Mouse (Mus musculus): ENCODE measurements at regions not wholly inside any gene's neighbourhood (a gene's known extent, or its start where the extent isn't known, plus 50 kb on each side); places are given as distances from the start of the nearest gene placed in this dataset.

GRCm38 (mm10) chr14:96683943-96684342 lies 165.0 kb upstream of the Klhl1 start:
- Histone ChIP-seq H3K27me3 (ENCODE audit: control insufficient read depth, insufficient read depth, insufficient read length) (no peaks in the 10 kb centered on the region), H3K4me3 (no peak overlapping the region), H3K4me2 (ENCODE audit: low read depth) (peak overlapping the region; percentile 31), H3K79me2 (ENCODE audit: control insufficient read depth, insufficient read depth) (no peaks in the 10 kb centered on the region), H3K36me3 (ENCODE audit: control insufficient read depth, insufficient read depth) (no peaks in the 10 kb centered on the region), H3ac (ENCODE audit: control insufficient read depth, insufficient read length) (no peak overlapping the region)
- peak; percentile 84 for TF ChIP-seq USF1 (IDR thresholded peaks at IDR 0.05; ENCODE audit: low read depth)
- TF ChIP-seq POLR2AphosphoS2 (IDR thresholded peaks at IDR 0.05; ENCODE audit: insufficient read length, low read depth) = no peak

DNA sequence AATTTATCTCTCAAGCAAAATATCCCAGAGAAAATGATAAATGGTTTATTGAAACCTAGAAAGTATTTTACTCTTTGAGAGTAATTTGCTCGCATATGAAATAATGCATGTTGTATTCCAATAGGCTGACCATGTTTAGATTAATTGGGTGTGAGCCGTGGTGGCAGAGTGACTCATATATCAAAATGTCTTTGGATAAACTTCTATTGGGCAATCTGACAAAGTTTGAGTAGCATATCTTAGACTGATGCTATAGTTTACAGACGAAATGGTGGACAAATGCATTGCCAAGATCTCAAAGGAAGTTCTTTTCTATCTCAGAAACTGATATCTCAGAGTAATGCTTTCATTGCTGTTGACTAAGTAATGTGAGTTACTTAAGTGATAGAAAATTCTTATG lies 162.8 kb upstream of the Klhl1 start:
- Histone ChIP-seq H3K36me3 (ENCODE audit: control insufficient read depth, insufficient read depth) (no peaks in the 10 kb centered on the region), H3K27me3 (ENCODE audit: control insufficient read depth, insufficient read depth, insufficient read length) (no peaks in the 10 kb centered on the region), H3ac (ENCODE audit: control insufficient read depth, insufficient read length) (no peak overlapping the region), H3K4me2 (ENCODE audit: low read depth) (no peak overlapping the region), H3K4me3 (no peak overlapping the region), H3K79me2 (ENCODE audit: control insufficient read depth, insufficient read depth) (no peaks in the 10 kb centered on the region)
- TF ChIP-seq REST (IDR thresholded peaks at IDR 0.05; ENCODE audit: insufficient read depth, insufficient read length) = no peak
- no peak for TF ChIP-seq CEBPB (IDR thresholded peaks at IDR 0.05; ENCODE audit: insufficient read depth, poor library complexity, severe bottlenecking)
- no peak for TF ChIP-seq MAX (IDR thresholded peaks at IDR 0.05; ENCODE audit: low read depth)
- TF ChIP-seq USF1 (IDR thresholded peaks at IDR 0.05; ENCODE audit: low read depth) = no peak
- TF ChIP-seq MYOG (IDR thresholded peaks at IDR 0.05; ENCODE audit: control insufficient read depth in 1 of 3, insufficient read depth in 1 of 3, insufficient read length in 2 of 3, low read depth in 2 of 3) = no peak
- TF ChIP-seq MYOD1 (IDR thresholded peaks at IDR 0.05; ENCODE audit: control insufficient read depth in 1 of 3, insufficient read length in 2 of 3, low read depth in 2 of 3) = no peak
- no peak for TF ChIP-seq TCF3 (IDR thresholded peaks at IDR 0.05; ENCODE audit: insufficient read length, low read depth)
- no peak for TF ChIP-seq SRF (IDR thresholded peaks at IDR 0.05; ENCODE audit: control insufficient read depth, insufficient read length, low read depth)
- TF ChIP-seq TCF12 (IDR thresholded peaks at IDR 0.05; ENCODE audit: insufficient read depth, poor library complexity, severe bottlenecking) = no peak
- TF ChIP-seq POLR2A (IDR thresholded peaks at IDR 0.05; ENCODE audit: insufficient read length, low read depth) = no peak
- no peak for TF ChIP-seq POLR2AphosphoS2 (IDR thresholded peaks at IDR 0.05; ENCODE audit: insufficient read length, low read depth)
- no peak for TF ChIP-seq E2F4 (IDR thresholded peaks at IDR 0.05; ENCODE audit: insufficient read depth)

- Histone ChIP-seq H3K4me2 (ENCODE audit: low read depth) (no peak overlapping the region), H3K4me3 (no peak overlapping the region), H3K36me3 (ENCODE audit: control insufficient read depth, insufficient read depth) (no peaks in the 10 kb centered on the region), H3K27me3 (ENCODE audit: control insufficient read depth, insufficient read depth, insufficient read length) (no peaks in the 10 kb centered on the region), H3ac (ENCODE audit: control insufficient read depth, insufficient read length) (no peak overlapping the region), H3K79me2 (ENCODE audit: control insufficient read depth, insufficient read depth) (no peaks in the 10 kb centered on the region)
- no peak for TF ChIP-seq POLR2AphosphoS2 (IDR thresholded peaks at IDR 0.05; ENCODE audit: insufficient read length, low read depth)
- TF ChIP-seq MYOD1 (IDR thresholded peaks at IDR 0.05; ENCODE audit: control insufficient read depth in 1 of 3, insufficient read length in 2 of 3, low read depth in 2 of 3) = no peak
- no peak for TF ChIP-seq TCF12 (IDR thresholded peaks at IDR 0.05; ENCODE audit: insufficient read depth, poor library complexity, severe bottlenecking)
- no peak for TF ChIP-seq E2F4 (IDR thresholded peaks at IDR 0.05; ENCODE audit: insufficient read depth)
- TF ChIP-seq SRF (IDR thresholded peaks at IDR 0.05; ENCODE audit: control insufficient read depth, insufficient read length, low read depth) = no peak
- TF ChIP-seq USF1 (IDR thresholded peaks at IDR 0.05; ENCODE audit: low read depth) = no peak
- TF ChIP-seq MAX (IDR thresholded peaks at IDR 0.05; ENCODE audit: low read depth) = no peak
- no peak for TF ChIP-seq REST (IDR thresholded peaks at IDR 0.05; ENCODE audit: insufficient read depth, insufficient read length)
- TF ChIP-seq MYOG (IDR thresholded peaks at IDR 0.05; ENCODE audit: control insufficient read depth in 1 of 3, insufficient read depth in 1 of 3, insufficient read length in 2 of 3, low read depth in 2 of 3) = no peak
- no peak for TF ChIP-seq POLR2A (IDR thresholded peaks at IDR 0.05; ENCODE audit: insufficient read length, low read depth)
- TF ChIP-seq CEBPB (IDR thresholded peaks at IDR 0.05; ENCODE audit: insufficient read depth, poor library complexity, severe bottlenecking) = no peak
- no peak for TF ChIP-seq TCF3 (IDR thresholded peaks at IDR 0.05; ENCODE audit: insufficient read length, low read depth)
These were observed 157.3 kb upstream of the Klhl1 start for GRCm38 (mm10) chr14:96676213-96676612.

DNA sequence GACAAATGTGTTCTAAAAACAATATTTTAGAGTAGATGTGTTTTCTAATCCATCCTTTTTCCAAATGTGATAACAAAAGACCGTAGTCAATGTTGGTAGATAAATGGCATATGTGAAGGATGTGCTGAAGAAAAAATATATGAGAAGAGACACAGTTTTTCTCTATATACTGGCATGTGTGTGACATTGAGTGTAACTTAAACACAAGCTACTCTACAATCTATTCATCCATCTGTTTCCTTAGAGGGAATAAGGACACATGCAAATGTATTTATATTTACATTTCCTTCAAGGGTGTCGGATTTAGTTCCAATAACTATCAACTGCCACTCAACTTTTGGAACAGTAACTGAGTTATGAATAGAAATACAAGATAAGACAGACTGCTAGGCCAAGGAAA lies 149.7 kb upstream of the Klhl1 start:
- TF ChIP-seq POLR2AphosphoS2 (IDR thresholded peaks at IDR 0.05; ENCODE audit: insufficient read length, low read depth) (no peak), TCF3 (IDR thresholded peaks at IDR 0.05; ENCODE audit: insufficient read length, low read depth) (no peak), TCF12 (IDR thresholded peaks at IDR 0.05; ENCODE audit: insufficient read depth, poor library complexity, severe bottlenecking) (no peak), MYOD1 (IDR thresholded peaks at IDR 0.05; ENCODE audit: control insufficient read depth in 1 of 3, insufficient read length in 2 of 3, low read depth in 2 of 3) (no peak), MAX (IDR thresholded peaks at IDR 0.05; ENCODE audit: low read depth) (no peak), MYOG (IDR thresholded peaks at IDR 0.05; ENCODE audit: control insufficient read depth in 1 of 3, insufficient read depth in 1 of 3, insufficient read length in 2 of 3, low read depth in 2 of 3) (no peak), CEBPB (IDR thresholded peaks at IDR 0.05; ENCODE audit: insufficient read depth, poor library complexity, severe bottlenecking) (no peak), REST (IDR thresholded peaks at IDR 0.05; ENCODE audit: insufficient read depth, insufficient read length) (no peak)
- Histone ChIP-seq H3K36me3 (ENCODE audit: control insufficient read depth, insufficient read depth) (no peaks in the 10 kb centered on the region), H3K4me2 (ENCODE audit: low read depth) (no peak overlapping the region), H3K4me3 (no peak overlapping the region), H3K27me3 (ENCODE audit: control insufficient read depth, insufficient read depth, insufficient read length) (no peaks in the 10 kb centered on the region), H3K79me2 (ENCODE audit: control insufficient read depth, insufficient read depth) (no peaks in the 10 kb centered on the region), H3ac (ENCODE audit: control insufficient read depth, insufficient read length) (no peak overlapping the region)

GRCm38 (mm10) chr14:96656500-96656899 lies 137.6 kb upstream of the Klhl1 start:
- Histone ChIP-seq H3ac (ENCODE audit: control insufficient read depth, insufficient read length) (no peak overlapping the region), H3K79me2 (ENCODE audit: control insufficient read depth, insufficient read depth) (no peaks in the 10 kb centered on the region), H3K4me3 (no peak overlapping the region), H3K27me3 (ENCODE audit: control insufficient read depth, insufficient read depth, insufficient read length) (no peaks in the 10 kb centered on the region), H3K36me3 (ENCODE audit: control insufficient read depth, insufficient read depth) (no peaks in the 10 kb centered on the region), H3K4me2 (ENCODE audit: low read depth) (no peak overlapping the region)
- no peak for TF ChIP-seq E2F4 (IDR thresholded peaks at IDR 0.05; ENCODE audit: insufficient read depth)
- TF ChIP-seq MYOD1 (IDR thresholded peaks at IDR 0.05; ENCODE audit: control insufficient read depth in 1 of 3, insufficient read length in 2 of 3, low read depth in 2 of 3) = no peak
- TF ChIP-seq TCF3 (IDR thresholded peaks at IDR 0.05; ENCODE audit: insufficient read length, low read depth) = no peak
- TF ChIP-seq SRF (IDR thresholded peaks at IDR 0.05; ENCODE audit: control insufficient read depth, insufficient read length, low read depth) = no peak
- TF ChIP-seq MAX (IDR thresholded peaks at IDR 0.05; ENCODE audit: low read depth) = no peak
- no peak for TF ChIP-seq POLR2A (IDR thresholded peaks at IDR 0.05; ENCODE audit: insufficient read length, low read depth)
- TF ChIP-seq USF1 (IDR thresholded peaks at IDR 0.05; ENCODE audit: low read depth) = no peak
- TF ChIP-seq CEBPB (IDR thresholded peaks at IDR 0.05; ENCODE audit: insufficient read depth, poor library complexity, severe bottlenecking) = no peak
- TF ChIP-seq POLR2AphosphoS2 (IDR thresholded peaks at IDR 0.05; ENCODE audit: insufficient read length, low read depth) = no peak
- TF ChIP-seq MYOG (IDR thresholded peaks at IDR 0.05; ENCODE audit: control insufficient read depth in 1 of 3, insufficient read depth in 1 of 3, insufficient read length in 2 of 3, low read depth in 2 of 3) = no peak
- no peak for TF ChIP-seq TCF12 (IDR thresholded peaks at IDR 0.05; ENCODE audit: insufficient read depth, poor library complexity, severe bottlenecking)
- TF ChIP-seq REST (IDR thresholded peaks at IDR 0.05; ENCODE audit: insufficient read depth, insufficient read length) = no peak

All from myocyte (in vitro differentiated cells).